ENCODE assay signal across 7 mouse cellular contexts in genomic region chr2:75603175-75603871, GRCm38 (mm10). TPM values are rescaled to one million over a fixed set of nuclear protein-coding genes. Genes with fewer than 3 reads are reported as not detected.
DNase-seq lines count a peak whose midpoint lies in the region; ATAC-seq and TF ChIP-seq lines count a peak whose summit lies in the region.

No protein-coding gene starts in this region.

- 10% methylated on average over 25 of the region's 26 CpGs for WGBS in hindbrain, embryonic 10.5 days

- peak; percentile 67 for TF ChIP-seq CTCF in left cerebral cortex, adult 2 months (IDR thresholded peaks at IDR 0.05)

- no peaks in the 10 kb centered on the region for H3K9me3 ChIP-seq in hindbrain, embryonic 10.5 days

- H3K4me3 ChIP-seq in hindbrain, embryonic 10.5 days = peak overlapping the region; percentile 54
- H3K4me3 ChIP-seq in left cerebral cortex, adult 2 months = peak overlapping the region; percentile 50

- H3K4me1 ChIP-seq in hindbrain, embryonic 10.5 days (replicated peaks) = peaks cover 7% of the 10 kb centered on the region; the same call in 1 of the 2 replicates

- intact Hi-C loops in left cerebral cortex, adult 2 months (cut with DNase I) = no loop called here

- H3K27ac ChIP-seq in hindbrain, embryonic 10.5 days = peak overlapping the region; percentile 62
- peak overlapping the region; percentile 47; the same call in 1 of the 2 replicates for H3K27ac ChIP-seq in left cerebral cortex, adult 2 months

- H3K36me3 ChIP-seq in hindbrain, embryonic 10.5 days = no peaks in the 10 kb centered on the region

- DNase-seq in CD8-positive naive resting alpha-beta T cell, adult 2 months (ENCODE audit: low read depth in 2 of 2, low spot score in 2 of 2) = peak; percentile 24 to 56
- peak; percentile 64 for DNase-seq in R1 (ENCODE audit: low read depth, low spot score)
- DNase-seq in embryo, embryonic 9.5 days (ENCODE audit: extremely low spot score) = peak; percentile 45
- DNase-seq in hindbrain, embryonic 10.5 days (ENCODE audit: low spot score) = peak; percentile 40
- peak; percentile 38 to 56 for DNase-seq in left cerebral cortex, adult 2 months (ENCODE audit: extremely low spot score in 1 of 2, low spot score in 2 of 2)
- peak; percentile 66 for DNase-seq in right cerebral cortex, postnatal 4 days

- H3K27me3 ChIP-seq in hindbrain, embryonic 10.5 days (ENCODE audit: insufficient read depth, poor library complexity, severe bottlenecking) = peaks cover 24% of the 10 kb centered on the region

- 0 out of 2 replicates have a peak, but pooled peaks have one; percentile 39 for ATAC-seq in megakaryocyte, adult 5-6 weeks (ENCODE audit: poor library complexity, severe bottlenecking)

RNA-seq across cellular contexts. Expression of gene Hnrnpa3, which starts 55.7 kb away (rescaled TPM):
- 236 and 359 TPM in 2 replicates for polyA plus RNA-seq in hindbrain, embryonic 10.5 days (2016; fragmentation: Nextera tagmentation; extraction: Ambion mirVana)
- 100 to 1,000 TPM; 282 to 308 TPM for total RNA-seq in left cerebral cortex, adult 2 months (2021)
- total RNA-seq in megakaryocyte, adult 5-6 weeks (2015) = 596 and 620 TPM in 2 replicates
- 223 and 241 TPM in 2 replicates for total RNA-seq in megakaryocyte, adult 5-6 weeks (2017)

Comparison
In these comparisons a context has a peak if more than half of its experiments do, and no peak if none do; other contexts are left out.
1. Peak in every context shown above with its lines: DNase-seq, ATAC-seq, H3K4me3 ChIP-seq and H3K27ac ChIP-seq.